Mouse (Mus musculus) neural tube, embryonic 14.5 days (tissue): ENCODE data around the gene Fxyd1. TPM values are rescaled to one million over a fixed set of nuclear protein-coding genes. Genes with fewer than 3 reads are reported as not detected.

Experiments
- ATAC-seq: fragments of 200-750 bp; cut with Nextera tagmentation; 2 replicates; pipeline ENCODE4 v1.8.0; 2017; ENCODE audit warnings: low read depth, mild to moderate bottlenecking, moderate TSS enrichment, moderate library complexity
- H3K27ac ChIP-seq: fragments of 300-500 bp; sonication (generic); 2 replicates; pipeline ENCODE4 v1.5.1; 2014; ENCODE audit warnings: low read depth, mild to moderate bottlenecking, control low read depth, low read length, moderate library complexity, mixed read lengths
- H3K27me3 ChIP-seq: fragments of 300-500 bp; sonication (generic); 2 replicates; pipeline ENCODE4 v1.6.1; 2014; ENCODE audit warnings: low read length; ENCODE audit not compliant: control insufficient read depth, insufficient read depth
- H3K36me3 ChIP-seq: fragments of 300-500 bp; sonication (generic); 2 replicates; pipeline ENCODE4 v1.6.1; 2014; ENCODE audit warnings: low read length, mixed read lengths; ENCODE audit not compliant: control insufficient read depth, insufficient read depth
- H3K4me1 ChIP-seq: fragments of 300-500 bp; sonication (generic); 2 replicates; pipeline ENCODE4 v1.6.1; 2014; ENCODE audit warnings: low read length; ENCODE audit not compliant: control insufficient read depth, insufficient read depth
- H3K4me2 ChIP-seq: fragments of 300-500 bp; sonication (generic); 2 replicates; pipeline ENCODE4 v1.6.1; 2014; ENCODE audit warnings: mild to moderate bottlenecking, low read depth, low read length, control low read depth
- H3K4me3 ChIP-seq: fragments of 300-500 bp; sonication (generic); 2 replicates; pipeline ENCODE4 v1.5.1; 2014; ENCODE audit warnings: low read depth, low read length, control low read depth, mixed read lengths
- H3K9ac ChIP-seq: fragments of 300-500 bp; sonication (generic); replicated peaks from 2 replicates; pipeline ENCODE4 v1.6.1; 2014; ENCODE audit warnings: low read depth, mild to moderate bottlenecking, control low read depth, low read length, mixed read lengths
- H3K9me3 ChIP-seq: fragments of 300-500 bp; sonication (generic); 2 replicates; pipeline ENCODE4 v1.6.1; 2016; ENCODE audit warnings: low read length; ENCODE audit not compliant: control insufficient read depth
- WGBS: fragments of 180-500 bp; shearing (Covaris S2); extraction: QIAGEN DNeasy Blood & Tissue Kit; methylation state at CpG from one replicate; pipeline ENCODE4 v1.1.7; 2014; 5-methylcytosine and 5-hydroxymethylcytosine counted together
- polyA plus RNA-seq: library from polyadenylated mRNA; unstranded; fragments of >200 nt; fragmentation: Nextera tagmentation; extraction: Ambion mirVana; gene quantifications from 2 replicates; pipeline ENCODE4 v1.2.1, GENCODE M21; 2014

Fxyd1 gene
- polyA plus RNA-seq, 1 experiment from 2014 or later: 9.6 TPM

GRCm38 (mm10) chr7:31094774-31095501 lies 37.9 kb upstream of the Fxyd1 start:
- WGBS: 29% methylated on average over 10 of the region's 12 CpGs
- H3K36me3 ChIP-seq: no peaks in the 10 kb centered on the region
- no peaks in the 10 kb centered on the region for H3K9me3 ChIP-seq
- H3K4me2 ChIP-seq: no peak overlapping the region
- no peak for ATAC-seq
- H3K27ac ChIP-seq: no peak overlapping the region
- no peak overlapping the region for H3K9ac ChIP-seq
- no peak overlapping the region for H3K4me3 ChIP-seq
- H3K27me3 ChIP-seq: no peaks in the 10 kb centered on the region
- H3K4me1 ChIP-seq: no peaks in the 10 kb centered on the region

- H3K27me3 ChIP-seq: no peaks in the 10 kb centered on the region
- no peak for ATAC-seq
- H3K9me3 ChIP-seq: no peaks in the 10 kb centered on the region
- H3K4me3 ChIP-seq: no peak overlapping the region
- no peak overlapping the region for H3K9ac ChIP-seq
- H3K4me2 ChIP-seq: no peak overlapping the region
- WGBS: 98% methylated on average over 2 of the region's 2 CpGs
- no peaks in the 10 kb centered on the region for H3K36me3 ChIP-seq
- no peak overlapping the region for H3K27ac ChIP-seq
- 0 out of 2 replicates have a peak, but pooled peaks cover 3% of the 10 kb centered on the region for H3K4me1 ChIP-seq
Observed at GRCm38 (mm10) chr7:31089721-31090120, 32.7 kb upstream of the Fxyd1 start.

DNA sequence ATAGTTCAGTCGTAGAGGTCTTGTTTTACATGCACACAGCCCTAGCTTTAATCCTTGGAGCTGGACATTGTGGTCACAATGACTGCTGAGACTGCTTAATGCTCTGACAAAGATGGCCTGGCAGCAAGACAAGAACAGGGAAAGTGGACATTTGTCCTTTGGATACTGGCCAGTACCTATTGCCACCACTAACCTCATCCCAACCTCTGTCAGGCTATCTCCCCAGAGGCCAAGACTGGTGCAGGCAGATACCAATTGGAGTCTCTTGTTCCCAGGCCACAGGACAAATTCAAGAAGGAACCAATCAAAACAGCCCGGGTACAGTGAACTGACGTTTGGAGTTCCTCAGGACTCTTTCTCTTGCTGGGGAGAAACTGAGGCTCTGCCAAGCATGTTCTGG lies 31.2 kb upstream of the Fxyd1 start:
- Histone ChIP-seq H3K27ac (no peak overlapping the region), H3K4me1 (0 out of 2 replicates have a peak, but pooled peaks cover 3% of the 10 kb centered on the region), H3K36me3 (no peaks in the 10 kb centered on the region), H3K9me3 (no peaks in the 10 kb centered on the region), H3K4me3 (no peak overlapping the region), H3K9ac (no peak overlapping the region), H3K4me2 (no peak overlapping the region), H3K27me3 (no peaks in the 10 kb centered on the region)
- WGBS: 81% methylated on average over 3 of the region's 3 CpGs
- ATAC-seq: no peak

GRCm38 (mm10) chr7:31087262-31087661 lies 30.3 kb upstream of the Fxyd1 start:
- Histone ChIP-seq H3K4me1 (0 out of 2 replicates have a peak, but pooled peaks cover 3% of the 10 kb centered on the region), H3K27ac (no peak overlapping the region), H3K9me3 (no peaks in the 10 kb centered on the region), H3K4me2 (no peak overlapping the region), H3K4me3 (no peak overlapping the region), H3K27me3 (no peaks in the 10 kb centered on the region), H3K36me3 (no peaks in the 10 kb centered on the region), H3K9ac (no peak overlapping the region)
- 67% methylated on average over 2 of the region's 2 CpGs for whole genome bisulfite sequencing
- no peak for ATAC-seq

DNA sequence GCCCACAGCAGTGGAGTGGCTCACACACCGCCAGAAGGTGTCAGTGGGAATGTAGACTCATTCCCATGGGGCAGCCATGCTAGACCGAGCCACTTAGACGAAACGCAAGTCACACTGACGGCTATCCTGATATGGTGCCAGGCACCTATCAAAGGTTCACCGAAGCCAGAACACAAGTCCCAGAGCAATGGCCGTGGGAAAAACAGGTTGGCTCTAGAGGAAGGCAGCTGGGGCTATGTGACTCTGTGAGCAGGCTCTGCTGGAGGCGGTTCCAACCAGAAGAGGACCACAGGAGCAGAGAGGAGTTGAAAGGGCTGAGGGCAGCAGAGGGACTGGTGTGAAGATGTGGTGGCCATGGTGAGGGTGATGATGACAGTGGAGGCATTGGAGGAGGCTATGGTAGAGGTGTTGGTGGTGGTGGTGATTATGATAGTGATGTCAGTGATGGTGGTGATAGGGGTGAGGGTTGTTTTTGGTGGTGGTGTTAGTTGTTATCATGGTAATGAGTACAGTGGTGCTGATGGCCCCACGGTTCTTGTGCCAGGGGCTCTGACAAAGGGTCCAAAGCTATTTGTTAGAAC lies 29.3 kb upstream of the Fxyd1 start:
- Histone ChIP-seq H3K27ac (no peak overlapping the region), H3K4me2 (no peak overlapping the region), H3K9me3 (no peaks in the 10 kb centered on the region), H3K9ac (no peak overlapping the region), H3K27me3 (no peaks in the 10 kb centered on the region), H3K4me1 (0 out of 2 replicates have a peak, but pooled peaks cover 3% of the 10 kb centered on the region), H3K4me3 (no peak overlapping the region), H3K36me3 (no peaks in the 10 kb centered on the region)
- ATAC-seq: no peak
- WGBS: 88% methylated on average over 9 of the region's 9 CpGs

DNA sequence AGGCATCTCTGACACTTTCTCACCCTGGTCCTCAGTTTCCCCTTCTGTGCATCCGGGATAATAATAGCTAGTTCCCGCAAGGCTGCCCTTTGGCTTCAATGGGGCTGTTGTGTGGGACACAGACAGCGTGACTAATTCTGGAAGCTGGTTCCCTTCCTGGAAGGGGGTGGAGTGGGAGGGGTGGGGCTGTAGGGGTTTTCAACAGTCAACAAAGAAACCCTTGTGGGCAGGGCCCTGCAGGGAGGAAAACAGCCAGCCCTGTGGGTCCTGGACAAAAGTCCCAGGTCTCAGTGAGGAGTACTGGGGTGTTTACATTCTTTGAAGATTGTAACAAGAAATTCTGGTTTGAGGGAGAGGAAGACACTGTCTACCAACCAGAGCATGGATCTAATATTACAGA lies 28.2 kb upstream of the Fxyd1 start:
- H3K36me3 ChIP-seq: no peaks in the 10 kb centered on the region
- no peak overlapping the region for H3K27ac ChIP-seq
- H3K9me3 ChIP-seq: no peaks in the 10 kb centered on the region
- no peak overlapping the region for H3K4me2 ChIP-seq
- H3K9ac ChIP-seq: no peak overlapping the region
- no peaks in the 10 kb centered on the region for H3K27me3 ChIP-seq
- WGBS: 18% methylated on average over 3 of the region's 3 CpGs
- ATAC-seq: no peak
- H3K4me1 ChIP-seq: 0 out of 2 replicates have a peak, but pooled peaks cover 3% of the 10 kb centered on the region
- no peak overlapping the region for H3K4me3 ChIP-seq

DNA sequence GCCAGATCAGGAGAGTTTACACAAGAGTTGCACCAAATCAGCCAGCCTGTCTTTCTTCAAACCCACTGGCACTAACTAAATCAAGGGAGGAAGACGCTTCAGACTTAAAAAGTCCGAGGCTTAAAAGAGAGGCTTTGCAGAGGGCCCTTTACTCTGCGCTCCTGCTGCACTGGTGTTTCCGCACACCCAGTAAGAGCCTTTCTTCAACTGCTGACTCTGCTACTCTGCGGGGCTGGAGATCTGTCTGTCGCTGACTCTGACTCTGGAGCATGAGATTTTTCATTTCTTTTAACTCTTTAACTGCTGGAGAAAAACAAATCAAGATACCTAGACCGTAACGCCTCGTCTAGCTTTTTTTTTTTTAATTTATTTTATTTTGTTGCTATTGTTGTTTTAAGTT lies 27.1 kb upstream of the Fxyd1 start:
- 56% methylated on average over 9 of the region's 9 CpGs for WGBS
- Histone ChIP-seq H3K4me2 (no peak overlapping the region), H3K9ac (no peak overlapping the region), H3K27ac (no peak overlapping the region), H3K4me3 (no peak overlapping the region), H3K4me1 (0 out of 2 replicates have a peak, but pooled peaks cover 3% of the 10 kb centered on the region), H3K27me3 (no peaks in the 10 kb centered on the region), H3K9me3 (no peaks in the 10 kb centered on the region), H3K36me3 (no peaks in the 10 kb centered on the region)
- ATAC-seq: no peak

DNA sequence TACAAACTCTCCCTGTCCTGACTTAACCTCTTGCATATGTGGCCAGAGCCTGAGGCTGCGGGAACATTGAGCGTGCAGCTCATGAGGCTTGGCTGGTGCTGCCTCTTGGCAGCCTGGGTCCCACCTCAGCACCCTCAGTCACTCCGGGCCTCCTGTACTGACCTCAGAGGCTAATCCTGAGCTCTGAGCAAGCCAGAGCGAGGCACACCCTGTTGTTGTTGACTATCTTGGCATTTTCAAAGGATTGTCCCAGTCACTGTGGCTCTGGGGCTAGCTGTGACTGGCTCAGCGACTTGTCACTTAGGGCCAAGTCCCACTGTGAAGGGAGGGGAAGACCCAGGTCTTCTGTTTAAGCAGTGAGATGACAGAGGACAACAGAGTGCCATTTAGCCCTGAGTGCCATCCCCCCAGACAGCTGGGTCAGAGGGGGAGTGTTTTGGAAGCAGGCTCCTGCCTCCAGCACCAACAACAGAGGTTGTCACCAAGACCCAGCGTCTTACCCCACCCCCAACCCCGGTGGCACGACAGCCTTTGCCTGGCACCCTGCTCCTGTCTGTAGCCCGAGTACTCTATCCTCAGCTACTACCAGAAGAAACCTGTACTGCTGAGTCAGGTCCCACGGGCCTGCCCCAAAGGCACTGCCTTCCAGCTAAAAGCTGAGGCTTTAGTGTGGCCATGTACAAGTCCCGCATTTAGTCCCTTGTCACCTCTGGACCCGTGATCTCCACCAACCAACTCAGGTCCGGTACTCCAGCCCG lies 26.0 kb upstream of the Fxyd1 start:
- Histone ChIP-seq H3K9ac (no peak overlapping the region), H3K27me3 (no peaks in the 10 kb centered on the region), H3K36me3 (no peaks in the 10 kb centered on the region), H3K4me3 (no peak overlapping the region), H3K4me1 (0 out of 2 replicates have a peak, but pooled peaks cover 3% of the 10 kb centered on the region), H3K27ac (no peak overlapping the region), H3K9me3 (no peaks in the 10 kb centered on the region), H3K4me2 (no peak overlapping the region)
- 0 out of 2 replicates have a peak, but pooled peaks have one; percentile 29 for ATAC-seq
- WGBS: 73% methylated on average over 14 of the region's 14 CpGs

DNA sequence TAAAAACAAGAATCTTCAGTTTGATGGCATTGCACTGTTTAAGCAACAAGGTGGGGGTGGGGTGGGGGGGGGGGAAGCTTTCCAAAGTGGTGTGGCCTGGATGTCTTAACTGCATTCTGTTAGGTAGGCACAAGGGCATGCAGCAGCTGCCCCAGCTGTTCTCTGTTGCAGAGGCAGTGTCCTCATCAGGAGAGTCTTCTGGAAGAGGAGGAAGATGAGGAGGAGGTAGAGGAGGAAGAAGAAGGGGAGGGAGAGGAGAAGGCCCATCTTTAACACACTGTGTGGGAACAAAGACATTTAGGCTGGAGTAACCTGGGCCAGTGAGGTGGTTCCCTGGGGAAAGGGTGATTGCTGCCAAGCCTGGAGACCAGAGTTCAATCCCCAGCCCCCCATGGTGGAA lies 25.1 kb upstream of the Fxyd1 start:
- no peak for ATAC-seq
- Histone ChIP-seq H3K36me3 (no peaks in the 10 kb centered on the region), H3K27ac (no peak overlapping the region), H3K9ac (no peak overlapping the region), H3K27me3 (no peaks in the 10 kb centered on the region), H3K9me3 (no peaks in the 10 kb centered on the region), H3K4me3 (no peak overlapping the region), H3K4me2 (no peak overlapping the region), H3K4me1 (0 out of 2 replicates have a peak, but pooled peaks cover 3% of the 10 kb centered on the region)
